Mouse (Mus musculus) neural tube, embryonic 13.5 days (tissue): ENCODE measurements at regions not wholly inside any gene's neighbourhood (a gene's known extent, or its start where the extent isn't known, plus 50 kb on each side); places are given as distances from the start of the nearest gene placed in this dataset.

Source experiments
- ATAC-seq: fragments of 200-750 bp; cut with Nextera tagmentation; 2 replicates; pipeline ENCODE4 v1.8.0; 2017; ENCODE audit warnings: low read depth, mild to moderate bottlenecking, moderate TSS enrichment, moderate library complexity
- H3K27ac ChIP-seq: fragments of 300-500 bp; sonication (generic); replicated peaks from 2 replicates; pipeline ENCODE4 v1.5.1; 2015; ENCODE audit warnings: moderate library complexity, mild to moderate bottlenecking, inconsistent platforms
- H3K27me3 ChIP-seq: fragments of 300-500 bp; sonication (generic); 2 replicates; pipeline ENCODE4 v1.6.1; 2015; ENCODE audit warnings: mild to moderate bottlenecking, inconsistent platforms
- H3K36me3 ChIP-seq: fragments of 300-500 bp; sonication (generic); 2 replicates; pipeline ENCODE4 v1.6.1; 2015; ENCODE audit warnings: mild to moderate bottlenecking, inconsistent platforms
- H3K4me1 ChIP-seq: fragments of 300-500 bp; sonication (generic); replicated peaks from 2 replicates; pipeline ENCODE4 v1.6.1; 2015; ENCODE audit warnings: inconsistent platforms
- H3K4me2 ChIP-seq: fragments of 300-500 bp; sonication (generic); 2 replicates; pipeline ENCODE4 v1.6.1; 2015; ENCODE audit warnings: inconsistent platforms, mild to moderate bottlenecking, moderate library complexity
- H3K4me3 ChIP-seq: fragments of 300-500 bp; sonication (generic); 2 replicates; pipeline ENCODE4 v1.5.1; 2015; ENCODE audit warnings: mild to moderate bottlenecking, inconsistent platforms
- H3K9ac ChIP-seq: fragments of 300-500 bp; sonication (generic); 2 replicates; pipeline ENCODE4 v1.6.1; 2015; ENCODE audit warnings: moderate library complexity, mild to moderate bottlenecking, inconsistent platforms
- H3K9me3 ChIP-seq: fragments of 300-500 bp; sonication (generic); 2 replicates; pipeline ENCODE4 v1.6.1; 2016; ENCODE audit warnings: inconsistent platforms
- WGBS: fragments of 180-500 bp; shearing (Covaris S2); methylation state at CpG from one replicate; pipeline ENCODE4 v1.1.7; 2015; 5-methylcytosine and 5-hydroxymethylcytosine counted together

GRCm38 (mm10) chr10:122545029-122545428 lies 96.7 kb downstream of the Avpr1a start:
- 83% methylated on average over 6 of the region's 6 CpGs for whole genome bisulfite sequencing
- no peaks in the 10 kb centered on the region for H3K9me3 ChIP-seq
- no peak overlapping the region for H3K4me2 ChIP-seq
- no peak overlapping the region for H3K9ac ChIP-seq
- no peak overlapping the region for H3K4me3 ChIP-seq
- no peaks in the 10 kb centered on the region for H3K36me3 ChIP-seq
- no peak for ATAC-seq
- no peaks in the 10 kb centered on the region for H3K27me3 ChIP-seq
- no peak overlapping the region for H3K27ac ChIP-seq
- no peaks in the 10 kb centered on the region for H3K4me1 ChIP-seq

DNA sequence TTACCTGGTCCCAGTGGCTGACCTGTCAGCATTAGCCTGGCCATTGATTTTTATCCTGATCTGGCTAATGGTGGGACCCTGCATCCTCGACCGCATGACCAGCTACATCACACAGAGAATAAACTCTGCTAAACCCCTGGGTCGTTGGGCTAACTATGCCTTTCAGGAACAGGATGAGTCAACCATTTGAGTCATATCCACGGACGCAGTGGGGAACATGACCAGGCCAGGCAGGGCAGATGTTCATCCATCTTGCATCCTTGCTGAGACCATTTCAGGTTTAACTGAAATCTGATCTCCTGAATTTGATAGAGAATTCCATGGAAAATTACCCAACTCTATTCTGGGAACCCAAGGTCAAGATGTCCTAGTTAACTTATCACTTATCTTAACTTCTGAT lies 103.3 kb downstream of the Avpr1a start:
- Histone ChIP-seq H3K4me1 (no peaks in the 10 kb centered on the region), H3K27me3 (no peaks in the 10 kb centered on the region), H3K4me2 (no peak overlapping the region), H3K27ac (no peak overlapping the region), H3K9ac (no peak overlapping the region), H3K36me3 (no peaks in the 10 kb centered on the region), H3K4me3 (no peak overlapping the region), H3K9me3 (no peaks in the 10 kb centered on the region)
- WGBS: 90% methylated on average over 5 of the region's 5 CpGs
- no peak for ATAC-seq

- 56% methylated on average over 2 of the region's 2 CpGs for WGBS
- peak; percentile 89; the same call in 1 of the 2 replicates for ATAC-seq
- no peaks in the 10 kb centered on the region for H3K27me3 ChIP-seq
Observed at GRCm38 (mm10) chr10:122553124-122553822, 105.0 kb downstream of the Avpr1a start.

DNA sequence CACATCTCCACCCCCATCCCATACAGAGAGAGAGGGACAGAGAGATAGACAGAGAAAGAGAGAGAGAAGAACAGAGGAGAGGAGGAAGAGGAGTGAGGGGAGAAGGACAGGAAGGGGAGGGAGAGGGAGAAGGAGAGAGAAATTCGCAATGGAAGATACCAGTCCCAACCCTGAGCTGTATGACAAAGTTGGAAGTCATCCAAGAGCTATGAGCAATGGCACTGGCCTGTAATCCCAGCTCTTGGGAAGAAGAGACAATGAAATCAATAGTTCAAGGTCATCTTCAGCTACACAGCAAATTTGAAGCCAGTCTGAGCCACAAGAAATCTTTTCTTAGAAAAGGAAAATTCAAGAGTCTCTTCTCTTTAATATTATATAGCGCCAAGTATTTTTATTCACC lies 105.6 kb downstream of the Avpr1a start:
- H3K4me2 ChIP-seq: no peak overlapping the region
- H3K27ac ChIP-seq: no peak overlapping the region
- 0 out of 2 replicates have a peak, but pooled peaks have one; percentile 5 for ATAC-seq
- H3K36me3 ChIP-seq: no peaks in the 10 kb centered on the region
- no peak overlapping the region for H3K4me3 ChIP-seq
- H3K9ac ChIP-seq: no peak overlapping the region
- H3K9me3 ChIP-seq: no peaks in the 10 kb centered on the region
- no peaks in the 10 kb centered on the region for H3K4me1 ChIP-seq
- WGBS: 75% methylated on average over 2 of the region's 2 CpGs
- no peaks in the 10 kb centered on the region for H3K27me3 ChIP-seq

More at GRCm38 (mm10) chr10:122553124-122553822, 105.0 kb downstream of the Avpr1a start:
- H3K9me3 ChIP-seq: no peaks in the 10 kb centered on the region
- H3K27ac ChIP-seq: no peak overlapping the region
- no peak overlapping the region for H3K4me3 ChIP-seq
- H3K4me1 ChIP-seq: no peaks in the 10 kb centered on the region
- no peaks in the 10 kb centered on the region for H3K36me3 ChIP-seq
- H3K4me2 ChIP-seq: no peak overlapping the region
- no peak overlapping the region for H3K9ac ChIP-seq

DNA sequence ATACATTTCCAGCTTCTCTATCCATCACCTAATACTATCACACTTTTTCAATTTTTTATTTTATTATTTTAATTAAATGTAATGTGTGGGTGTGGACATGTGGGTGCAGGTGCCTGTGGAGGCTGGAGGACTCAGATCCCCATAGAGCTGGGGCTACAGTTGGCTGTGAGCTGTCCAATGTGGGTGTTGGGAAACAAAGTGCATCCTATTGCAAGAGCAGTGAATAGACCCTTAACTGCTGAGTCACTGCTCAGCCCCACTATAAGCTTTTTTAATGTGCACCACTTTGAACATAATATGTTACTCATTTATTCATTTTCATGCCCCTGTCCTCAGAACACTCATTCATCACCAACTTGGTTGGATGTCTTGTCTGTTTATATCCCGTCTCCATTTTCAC lies 110.4 kb downstream of the Avpr1a start:
- Histone ChIP-seq H3K4me1 (peaks cover 11% of the 10 kb centered on the region; the same call in 1 of the 2 replicates), H3K9ac (no peak overlapping the region), H3K27ac (no peak overlapping the region), H3K4me3 (no peak overlapping the region), H3K36me3 (no peaks in the 10 kb centered on the region), H3K27me3 (no peaks in the 10 kb centered on the region), H3K4me2 (no peak overlapping the region), H3K9me3 (no peaks in the 10 kb centered on the region)
- no peak for ATAC-seq
- WGBS: 84% methylated on average over 1 of the region's 1 CpGs

- no peak for ATAC-seq
- H3K9ac ChIP-seq: no peak overlapping the region
- no peaks in the 10 kb centered on the region for H3K36me3 ChIP-seq
- no peak overlapping the region for H3K4me2 ChIP-seq
- H3K27ac ChIP-seq: peak overlapping the region; percentile 42; the same call in 1 of the 2 replicates
- H3K4me3 ChIP-seq: no peak overlapping the region
- no peaks in the 10 kb centered on the region for H3K9me3 ChIP-seq
- no peaks in the 10 kb centered on the region for H3K27me3 ChIP-seq
- WGBS: 51% methylated on average over 10 of the region's 10 CpGs
- H3K4me1 ChIP-seq: peaks cover 19% of the 10 kb centered on the region
Observed at GRCm38 (mm10) chr10:122560001-122560695, 111.8 kb downstream of the Avpr1a start.

DNA sequence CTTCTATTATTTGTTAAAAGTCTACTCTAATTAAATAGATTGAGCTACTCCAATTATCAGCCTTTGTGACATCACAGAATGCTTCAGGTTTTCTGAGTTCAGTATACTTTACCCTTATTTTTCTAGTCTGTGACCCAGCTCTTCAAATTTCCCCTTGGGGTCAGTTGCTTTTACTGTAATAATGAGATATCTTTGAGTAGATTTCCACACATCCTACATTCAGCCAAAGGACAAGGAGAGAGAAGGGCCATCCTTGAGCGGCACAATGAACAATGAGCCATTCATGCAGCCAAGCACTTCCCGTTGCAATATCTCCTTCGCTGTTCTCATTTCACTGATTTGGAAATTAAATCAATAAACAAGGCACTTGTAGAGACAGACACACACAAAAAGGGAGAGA lies 113.6 kb downstream of the Avpr1a start:
- no peak for ATAC-seq
- H3K4me2 ChIP-seq: no peak overlapping the region
- no peak overlapping the region for H3K4me3 ChIP-seq
- no peaks in the 10 kb centered on the region for H3K36me3 ChIP-seq
- no peak overlapping the region for H3K9ac ChIP-seq
- 49% methylated on average over 3 of the region's 3 CpGs for WGBS
- peaks cover 19% of the 10 kb centered on the region for H3K4me1 ChIP-seq
- no peaks in the 10 kb centered on the region for H3K27me3 ChIP-seq
- no peak overlapping the region for H3K27ac ChIP-seq
- no peaks in the 10 kb centered on the region for H3K9me3 ChIP-seq

DNA sequence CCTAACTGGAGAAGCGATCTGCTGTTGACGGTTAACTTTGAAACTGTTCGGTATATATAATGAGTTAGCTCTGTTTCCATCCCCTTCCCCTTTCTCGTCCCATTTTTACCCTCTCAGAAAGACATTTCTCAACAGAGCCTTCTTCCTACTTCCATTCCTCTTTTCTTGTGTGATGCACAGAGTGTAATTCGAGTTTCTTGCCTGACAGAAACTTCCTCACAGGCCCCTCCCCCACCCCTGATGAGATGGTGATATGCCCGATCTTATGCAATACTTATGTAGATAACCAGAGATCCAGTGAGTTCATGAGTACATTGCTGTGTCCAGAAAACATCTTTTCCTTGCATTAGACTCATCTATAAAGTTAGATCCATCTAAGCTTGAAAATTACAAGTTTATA lies 114.2 kb downstream of the Avpr1a start:
- Histone ChIP-seq H3K4me1 (peaks cover 19% of the 10 kb centered on the region), H3K27me3 (no peaks in the 10 kb centered on the region), H3K4me3 (no peak overlapping the region), H3K4me2 (no peak overlapping the region), H3K9me3 (no peaks in the 10 kb centered on the region), H3K9ac (no peak overlapping the region), H3K27ac (no peak overlapping the region), H3K36me3 (no peaks in the 10 kb centered on the region)
- no peak for ATAC-seq
- 76% methylated on average over 6 of the region's 6 CpGs for WGBS

GRCm38 (mm10) chr10:122563973-122564372 lies 114.6 kb upstream of the Ppm1h start:
- H3K4me1 ChIP-seq: peaks cover 19% of the 10 kb centered on the region
- peak overlapping the region; percentile 40 for H3K4me2 ChIP-seq
- peak overlapping the region; percentile 46 for H3K27ac ChIP-seq
- peak; percentile 68 for ATAC-seq
- H3K4me3 ChIP-seq: no peak overlapping the region
- H3K9me3 ChIP-seq: no peaks in the 10 kb centered on the region
- no peaks in the 10 kb centered on the region for H3K36me3 ChIP-seq
- H3K9ac ChIP-seq: peak overlapping the region; percentile 39; the same call in 1 of the 2 replicates
- no peaks in the 10 kb centered on the region for H3K27me3 ChIP-seq
- 17% methylated on average over 10 of the region's 10 CpGs for WGBS

DNA sequence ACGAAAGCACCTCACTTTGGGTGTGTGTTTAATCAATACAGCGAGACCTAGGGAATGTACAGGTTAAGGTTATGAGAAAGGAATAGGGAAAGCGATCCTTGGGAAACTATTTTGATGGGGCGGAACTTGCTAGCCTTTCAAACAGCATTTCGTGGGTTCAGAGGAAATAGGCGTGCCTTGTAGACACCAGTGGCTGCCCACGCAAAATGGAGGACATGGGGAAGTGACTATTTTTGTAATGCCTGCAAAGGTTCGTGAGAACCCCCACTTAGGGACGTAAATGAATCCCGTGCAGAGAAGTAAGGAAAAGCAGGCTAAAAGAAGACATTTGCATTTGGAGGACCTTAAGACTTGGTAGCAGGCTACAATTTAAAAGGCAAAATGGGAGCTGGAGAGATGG lies 114.1 kb upstream of the Ppm1h start:
- H3K36me3 ChIP-seq: no peaks in the 10 kb centered on the region
- WGBS: 70% methylated on average over 10 of the region's 10 CpGs
- H3K9me3 ChIP-seq: no peaks in the 10 kb centered on the region
- peaks cover 17% of the 10 kb centered on the region for H3K4me1 ChIP-seq
- H3K27ac ChIP-seq: peak overlapping the region; percentile 46
- H3K9ac ChIP-seq: peak overlapping the region; percentile 39; the same call in 1 of the 2 replicates
- H3K4me2 ChIP-seq: peak overlapping the region; percentile 40
- no peak overlapping the region for H3K4me3 ChIP-seq
- ATAC-seq: 0 out of 2 replicates have a peak, but pooled peaks have one; percentile 15
- H3K27me3 ChIP-seq: no peaks in the 10 kb centered on the region

DNA sequence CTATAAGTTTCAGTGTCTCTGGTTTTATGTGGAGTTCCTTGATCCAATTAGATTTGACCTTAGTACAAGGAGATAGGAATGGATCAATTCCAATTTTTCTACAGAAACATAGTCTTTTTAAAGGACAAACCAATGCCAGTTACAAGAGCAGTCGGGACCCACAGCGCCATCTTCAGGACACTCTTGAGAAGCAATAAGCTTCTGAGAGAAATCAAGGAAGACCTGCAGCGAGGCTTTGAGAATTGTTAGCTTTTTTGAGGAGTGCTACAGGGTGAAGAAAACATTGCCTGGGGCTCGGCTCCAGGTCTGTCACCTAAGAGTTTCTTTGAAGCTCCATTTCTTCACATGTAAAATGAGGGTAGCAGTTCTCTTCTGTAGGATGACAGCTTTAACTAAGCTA lies 112.0 kb upstream of the Ppm1h start:
- Histone ChIP-seq H3K9ac (no peak overlapping the region), H3K27me3 (no peaks in the 10 kb centered on the region), H3K4me2 (no peak overlapping the region), H3K27ac (no peak overlapping the region), H3K9me3 (no peaks in the 10 kb centered on the region), H3K4me3 (no peak overlapping the region), H3K4me1 (peaks cover 26% of the 10 kb centered on the region), H3K36me3 (no peaks in the 10 kb centered on the region)
- no peak for ATAC-seq
- 63% methylated on average over 4 of the region's 4 CpGs for WGBS

DNA sequence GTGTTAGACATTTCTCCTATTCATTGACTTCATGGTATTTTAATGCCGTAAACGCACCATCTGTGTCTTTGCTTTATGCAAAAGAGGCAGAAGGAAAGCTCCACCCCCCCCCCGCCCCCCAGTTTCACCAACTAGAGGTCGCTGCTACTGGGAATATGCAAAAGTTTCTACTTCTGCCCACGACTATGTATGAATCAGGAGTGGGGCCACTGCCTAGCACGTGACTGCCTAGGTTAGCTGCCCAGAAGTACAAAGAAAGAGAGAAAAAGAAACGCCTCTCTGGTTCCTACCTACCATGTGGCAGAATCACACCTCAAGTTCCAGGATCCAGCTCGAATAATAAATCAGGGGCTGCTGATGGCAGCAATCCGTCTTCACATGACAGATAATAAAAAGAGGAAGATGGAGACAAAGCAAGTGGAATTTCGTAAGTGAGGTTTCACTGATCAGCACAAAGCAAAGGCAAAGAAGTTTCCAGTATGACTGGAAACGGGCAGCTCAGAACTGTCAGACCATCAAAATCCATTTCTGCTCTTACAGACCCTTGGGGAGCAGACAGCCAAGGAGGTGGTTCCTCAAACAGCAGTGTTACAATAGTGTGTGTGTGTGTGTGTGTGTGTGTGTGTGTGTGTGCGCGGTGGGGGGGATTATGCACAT lies 108.9 kb upstream of the Ppm1h start:
- 59% methylated on average over 13 of the region's 13 CpGs for WGBS
- ATAC-seq: 0 out of 2 replicates have a peak, but pooled peaks have one; percentile 36
- Histone ChIP-seq H3K27ac (no peak overlapping the region), H3K36me3 (no peaks in the 10 kb centered on the region), H3K27me3 (no peaks in the 10 kb centered on the region), H3K4me3 (no peak overlapping the region), H3K4me1 (peaks cover 19% of the 10 kb centered on the region), H3K9me3 (no peaks in the 10 kb centered on the region), H3K9ac (no peak overlapping the region), H3K4me2 (no peak overlapping the region)
